Mouse (Mus musculus) inflammation-experienced regulatory T-cells, adult 16 weeks (primary cell): ENCODE measurements around the gene Phc3. TPM values are rescaled to one million over a fixed set of nuclear protein-coding genes. Genes with fewer than 3 reads are reported as not detected.

Source experiments
- polyA plus RNA-seq: library from polyadenylated mRNA; unstranded; fragments of 100-300 nt; shearing (Covaris generic); gene quantifications from one replicate; pipeline ENCODE4 v1.2.1, GENCODE M21; 2017

Gene Phc3
- 41.0 TPM for polyA plus RNA-seq

DNA sequence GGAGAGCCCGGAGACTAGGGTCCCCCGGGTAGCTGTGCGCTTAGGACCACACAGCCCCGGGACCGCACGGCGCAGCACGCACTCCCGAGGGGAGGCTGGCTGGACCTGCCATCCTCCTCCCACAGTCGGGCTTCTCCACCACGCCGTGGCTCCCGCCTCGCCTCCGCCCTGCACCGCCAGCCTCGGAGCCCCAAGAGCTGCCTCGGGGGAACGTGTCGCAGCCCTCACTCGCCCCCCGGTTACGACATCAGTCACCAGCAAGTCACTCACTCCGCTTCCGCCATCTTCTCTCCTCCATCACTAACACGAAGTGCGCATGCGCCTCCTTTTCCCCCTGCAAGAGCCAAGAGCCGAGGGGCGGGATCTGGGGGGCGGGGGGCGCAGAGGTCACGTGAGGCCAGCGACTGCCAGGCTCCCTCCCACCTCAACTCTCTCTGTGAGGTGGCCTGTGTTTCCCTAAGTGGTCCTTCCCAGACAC, at the start of gene Phc3:
Phc3 (minus strand) TSS at position 312 of the 478 bp plus-strand sequence.

DNA sequence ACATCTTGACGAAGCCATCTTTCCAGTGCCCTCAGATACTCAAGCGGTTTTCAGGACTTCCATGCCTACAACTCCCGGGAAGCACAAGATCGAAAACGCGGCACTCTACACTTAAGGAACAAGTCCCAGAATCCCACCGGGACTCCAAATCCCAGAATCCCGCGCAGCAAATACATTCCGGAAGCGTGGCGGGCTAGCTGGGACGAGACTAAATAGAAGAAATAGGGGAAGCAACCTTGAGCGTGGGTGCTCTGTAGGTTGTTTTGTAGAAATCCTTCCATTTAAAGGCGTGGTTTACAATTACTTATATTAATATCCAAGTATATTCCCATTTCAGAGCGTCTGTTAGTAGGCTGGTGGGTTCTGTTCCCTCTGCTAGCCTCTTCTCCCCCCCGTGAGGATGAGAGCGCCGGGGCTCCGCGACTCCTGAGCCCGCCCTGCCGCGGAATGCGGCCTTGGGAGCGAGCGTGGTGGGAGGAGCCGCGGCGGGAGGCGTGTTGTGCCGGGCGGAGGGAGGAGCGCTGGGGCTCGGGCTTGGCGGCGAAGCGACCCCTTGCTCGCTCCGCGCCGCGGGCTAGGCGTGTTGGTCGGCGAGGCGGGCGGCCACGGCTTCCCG, 26.2 kb upstream of the Phc3 start, which contains the start of gene Prkci:
Prkci (plus strand) TSS at position 465 of the 616 bp plus-strand sequence.

DNA sequence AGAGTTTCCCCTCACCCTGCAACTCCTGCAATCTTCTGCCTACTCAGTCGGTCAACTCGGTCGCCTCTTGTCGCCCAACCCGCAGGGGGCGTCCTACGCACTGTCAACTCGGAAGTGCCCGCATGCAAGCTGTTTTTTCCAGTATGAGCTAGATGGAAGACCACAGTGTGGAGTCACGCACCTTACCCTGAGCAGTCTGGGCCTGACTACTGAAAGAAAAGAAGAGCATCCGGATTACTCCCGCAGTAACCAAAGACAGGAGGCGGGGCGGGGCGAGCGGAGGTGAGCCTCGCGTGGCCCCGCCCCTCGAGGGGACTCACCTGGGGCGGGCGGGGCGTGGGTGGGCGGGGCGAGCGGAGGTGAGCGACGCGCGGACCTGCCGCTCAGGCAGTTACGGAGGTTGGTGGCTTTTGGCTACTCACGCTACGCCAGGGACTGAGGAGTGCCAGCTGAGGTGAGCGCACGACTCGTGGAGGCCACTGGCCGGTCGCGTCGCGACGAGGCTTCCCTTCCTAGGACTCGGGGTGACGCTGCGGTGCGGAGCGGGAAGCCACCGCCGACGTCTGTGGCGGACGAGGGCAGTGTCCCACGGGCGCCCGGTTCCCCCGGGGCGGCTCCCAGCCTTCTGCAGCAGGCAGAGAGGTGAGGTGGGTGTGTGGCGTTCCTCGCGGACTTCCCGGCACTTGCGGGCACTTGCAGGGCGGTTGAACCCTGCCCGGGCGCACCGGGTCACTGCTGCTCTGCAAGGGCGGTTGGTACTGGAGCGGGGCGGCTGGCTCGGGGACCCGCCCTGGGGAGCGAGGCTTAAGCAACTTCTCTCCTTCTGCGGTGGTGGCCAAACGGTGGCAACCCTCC, 113.4 kb downstream of the Phc3 start, which contains the start of gene Gpr160:
Gpr160 (plus strand) TSS at position 347 of the 855 bp plus-strand sequence.

Other genes with a start within 250 kb of the Phc3 start
- gene Samd7, start 223.1 kb downstream of the Phc3 start, polyA plus RNA-seq, result not detected
- gene Sec62, start 176.5 kb downstream of the Phc3 start, polyA plus RNA-seq, result 88.9 TPM
- gene Gpr160, start 113.5 kb downstream of the Phc3 start, polyA plus RNA-seq, result 5.5 TPM
- gene Prkci, start 26.3 kb upstream of the Phc3 start, polyA plus RNA-seq, result 3.2 TPM
- 66.6 TPM for gene Skil, start 125.6 kb upstream of the Phc3 start, polyA plus RNA-seq
- not detected for gene Cldn11, start 180.5 kb upstream of the Phc3 start, polyA plus RNA-seq